Mouse (Mus musculus): ENCODE measurements at regions not wholly inside any gene's neighbourhood (a gene's known extent, or its start where the extent isn't known, plus 50 kb on each side); places are given as distances from the start of the nearest gene placed in this dataset.
A peak's percentile ranks its signal among the peaks of the same experiment; 100 is the strongest.

- no peak for DNase-seq
Measured at GRCm38 (mm10) chr13:37503898-37504297, 158.9 kb downstream of the Ly86 start.

- DNase-seq, result no peak
Measured at GRCm38 (mm10) chr13:37504373-37504772, 159.4 kb downstream of the Ly86 start.

GRCm38 (mm10) chr13:37505617-37506016 is 160.6 kb downstream of the Ly86 start:
- DNase-seq, result no peak

GRCm38 (mm10) chr13:37506046-37506445 is 161.0 kb downstream of the Ly86 start:
- DNase-seq, result no peak

- no peak for DNase-seq
Measured at GRCm38 (mm10) chr13:37506701-37507100, 161.7 kb downstream of the Ly86 start.

GRCm38 (mm10) chr13:37507146-37507545 is 162.1 kb downstream of the Ly86 start:
- DNase-seq, result no peak

GRCm38 (mm10) chr13:37508385-37509351 is 163.7 kb downstream of the Ly86 start:
- DNase-seq, result no peak

GRCm38 (mm10) chr13:37509352-37509851 is 164.4 kb downstream of the Ly86 start:
- no peak for DNase-seq

- DNase-seq, result no peak
Measured at GRCm38 (mm10) chr13:37510511-37510910, 165.5 kb downstream of the Ly86 start.

- no peak for DNase-seq
Measured at GRCm38 (mm10) chr13:37511006-37511405, 166.0 kb downstream of the Ly86 start.

- no peak for DNase-seq
Measured at GRCm38 (mm10) chr13:37511406-37511805, 166.4 kb downstream of the Ly86 start.

GRCm38 (mm10) chr13:37512781-37513180 is 167.8 kb downstream of the Ly86 start:
- DNase-seq, result no peak

- no peak for DNase-seq
Measured at GRCm38 (mm10) chr13:37513206-37513904, 168.3 kb downstream of the Ly86 start.

GRCm38 (mm10) chr13:37513905-37514607 is 169.0 kb downstream of the Ly86 start:
- DNase-seq, result no peak

GRCm38 (mm10) chr13:37514641-37515305 is 169.8 kb downstream of the Ly86 start:
- no peak for DNase-seq

GRCm38 (mm10) chr13:37517055-37517807 is 172.2 kb downstream of the Ly86 start:
- no peak for DNase-seq

GRCm38 (mm10) chr13:37519948-37520347 is 174.9 kb downstream of the Ly86 start:
- peak in 1 of 2 experiments; percentile 53 for DNase-seq

GRCm38 (mm10) chr13:37525097-37525726 is 180.2 kb downstream of the Ly86 start:
- no peak for DNase-seq

GRCm38 (mm10) chr13:37526102-37526501 is 181.1 kb downstream of the Ly86 start:
- no peak for DNase-seq

- DNase-seq, result no peak
Measured at GRCm38 (mm10) chr13:37528380-37528779, 183.4 kb downstream of the Ly86 start.

- no peak for DNase-seq
Measured at GRCm38 (mm10) chr13:37528876-37529275, 183.9 kb downstream of the Ly86 start.
